Comparison of ENCODE assay signal across 8 mouse cellular contexts in genomic region chr11:97659990-97660714, GRCm38 (mm10). TPM values are rescaled to one million over a fixed set of nuclear protein-coding genes. Genes with fewer than 3 reads are reported as not detected.
DNase-seq lines count a peak whose midpoint lies in the region; ATAC-seq and TF ChIP-seq lines count a peak whose summit lies in the region.

No protein-coding gene starts in this region.

- no peaks in the 10 kb centered on the region for H3K9me3 ChIP-seq in ES-Bruce4 (replicated peaks; ENCODE audit: control insufficient read depth, insufficient read depth, low read length, poor library complexity, severe bottlenecking)
- H3K9me3 ChIP-seq in forebrain, embryonic 13.5 days (replicated peaks), result no peaks in the 10 kb centered on the region
- no peaks in the 10 kb centered on the region for H3K9me3 ChIP-seq in neural tube, embryonic 15.5 days (replicated peaks)

- no peak for TF ChIP-seq CTCF in ES-Bruce4 (IDR thresholded peaks at IDR 0.05; ENCODE audit: low read depth, low read length)
- TF ChIP-seq CTCF in lung, adult 2 months (IDR thresholded peaks at IDR 0.05; ENCODE audit: insufficient read depth, low read length), result no peak
- TF ChIP-seq CTCF in thymus, adult 2 months (IDR thresholded peaks at IDR 0.05; ENCODE audit: borderline replicate concordance, control insufficient read depth, extremely low read depth, insufficient read depth, low read length, poor library complexity), result 0 out of 2 replicates have a peak, but pooled peaks have one; percentile 6

- intact Hi-C loops in heart, postnatal 14 days (cut with DNase I), result loop anchor here (2.0 kb wide), 1 partner anchor 39 kb away; no protein-coding TSS in a partner anchor

- H3K27me3 ChIP-seq in ES-Bruce4 (ENCODE audit: control insufficient read depth, insufficient read depth, low read length, poor library complexity, severe bottlenecking), result no peaks in the 10 kb centered on the region
- H3K27me3 ChIP-seq in forebrain, embryonic 13.5 days, result peaks cover 22% of the 10 kb centered on the region
- H3K27me3 ChIP-seq in neural tube, embryonic 15.5 days (replicated peaks), result peaks cover 19% of the 10 kb centered on the region
- H3K27me3 ChIP-seq in thymus, adult 2 months (ENCODE audit: control insufficient read depth, insufficient read depth, low read length), result no peaks in the 10 kb centered on the region

- peak overlapping the region; percentile 98 for H3K27ac ChIP-seq in ES-Bruce4 (ENCODE audit: insufficient read depth, low read length)
- H3K27ac ChIP-seq in brown adipose tissue, adult 24 weeks (replicated peaks; ENCODE audit: low read depth, low read length), result peak overlapping the region; percentile 90
- no peak overlapping the region for H3K27ac ChIP-seq in forebrain, embryonic 13.5 days
- peak overlapping the region; percentile 79 for H3K27ac ChIP-seq in neural tube, embryonic 15.5 days (replicated peaks)
- H3K27ac ChIP-seq in thymus, adult 2 months (ENCODE audit: control insufficient read depth, insufficient read depth, low read length), result peak overlapping the region; percentile 71

- TF ChIP-seq EP300 in ES-Bruce4 (IDR thresholded peaks at IDR 0.05; ENCODE audit: insufficient read depth, low read depth, low read length), result peak; percentile 51; the same call in 1 of the 2 replicates

- H3K9ac ChIP-seq in ES-Bruce4 (ENCODE audit: low read depth, poor library complexity, severe bottlenecking), result peak overlapping the region; percentile 97
- peak overlapping the region; percentile 86 for H3K9ac ChIP-seq in forebrain, embryonic 13.5 days
- peak overlapping the region; percentile 82 for H3K9ac ChIP-seq in neural tube, embryonic 15.5 days (replicated peaks)

- under 1% methylated on average over 59 of the region's 78 CpGs for WGBS in forebrain, embryonic 13.5 days
- under 1% methylated on average over 77 of the region's 78 CpGs for WGBS in lung, adult 2 months
- 0% methylated on average over 74 of the region's 78 CpGs for WGBS in neural tube, embryonic 15.5 days
- WGBS in thymus, adult 2 months, result under 1% methylated on average over 78 of the region's 78 CpGs

- peaks cover 6% of the 10 kb centered on the region for H3K4me1 ChIP-seq in ES-Bruce4 (ENCODE audit: control insufficient read depth, insufficient read depth, low read length)
- H3K4me1 ChIP-seq in brown adipose tissue, adult 24 weeks (ENCODE audit: control insufficient read depth, insufficient read depth, insufficient read length, low read length), result peaks cover 5% of the 10 kb centered on the region
- peaks cover 44% of the 10 kb centered on the region for H3K4me1 ChIP-seq in forebrain, embryonic 13.5 days
- peaks cover 12% of the 10 kb centered on the region for H3K4me1 ChIP-seq in lung, adult 2 months (ENCODE audit: control insufficient read depth, insufficient read depth, low read length)
- H3K4me1 ChIP-seq in neural tube, embryonic 15.5 days, result peaks cover 45% of the 10 kb centered on the region
- peaks cover 44% of the 10 kb centered on the region for H3K4me1 ChIP-seq in thymus, adult 2 months (replicated peaks; ENCODE audit: control insufficient read depth, insufficient read depth, low read length)

- H3K36me3 ChIP-seq in ES-Bruce4 (ENCODE audit: control insufficient read depth, insufficient read depth, low read length, poor library complexity, severe bottlenecking), result no peaks in the 10 kb centered on the region
- H3K36me3 ChIP-seq in forebrain, embryonic 13.5 days (ENCODE audit: poor library complexity, severe bottlenecking), result no peaks in the 10 kb centered on the region
- H3K36me3 ChIP-seq in neural tube, embryonic 15.5 days, result no peaks in the 10 kb centered on the region
- no peaks in the 10 kb centered on the region for H3K36me3 ChIP-seq in thymus, adult 2 months (ENCODE audit: control insufficient read depth, insufficient read depth, low read length)

- DNase-seq in heart, postnatal 14 days, result peak; percentile 83 to 89
- peak; percentile 82 to 89 for DNase-seq in kidney, postnatal 4 days
- peak; percentile 83 for DNase-seq in lung, adult 2 months
- DNase-seq in thymus, adult 2 months, result peak; percentile 78

- H3K4me2 ChIP-seq in forebrain, embryonic 13.5 days, result peak overlapping the region; percentile 79
- H3K4me2 ChIP-seq in neural tube, embryonic 15.5 days, result peak overlapping the region; percentile 88

- ATAC-seq in forebrain, embryonic 13.5 days, result peak; percentile 89
- ATAC-seq in neural tube, embryonic 15.5 days (ENCODE audit: low FRiP score), result peak; percentile 87

- H3K4me3 ChIP-seq in ES-Bruce4 (ENCODE audit: low read depth, low read length), result peak overlapping the region; percentile 75
- H3K4me3 ChIP-seq in brown adipose tissue, adult 24 weeks (ENCODE audit: insufficient read depth, low read depth, low read length), result peak overlapping the region; percentile 97
- H3K4me3 ChIP-seq in forebrain, embryonic 13.5 days, result peak overlapping the region; percentile 73
- peak overlapping the region; percentile 93 for H3K4me3 ChIP-seq in lung, adult 2 months (replicated peaks; ENCODE audit: extremely low read depth, low read depth, low read length)
- H3K4me3 ChIP-seq in neural tube, embryonic 15.5 days (replicated peaks), result peak overlapping the region; percentile 80
- peak overlapping the region; percentile 93 for H3K4me3 ChIP-seq in thymus, adult 2 months (ENCODE audit: control insufficient read depth, insufficient read depth, low read length)

- no peak for TF ChIP-seq POLR2A in ES-Bruce4 (IDR thresholded peaks at IDR 0.05; ENCODE audit: insufficient read depth, low read length)
- peak; percentile 93; the same call in 1 of the 2 replicates for TF ChIP-seq POLR2A in lung, adult 2 months (IDR thresholded peaks at IDR 0.05; ENCODE audit: borderline replicate concordance, extremely low read depth, low read depth, low read length)
- TF ChIP-seq POLR2A in thymus, adult 2 months (IDR thresholded peaks at IDR 0.05; ENCODE audit: control insufficient read depth, extremely low read depth, insufficient read depth, low read length, poor library complexity), result peak; percentile 62; the same call in 1 of the 2 replicates

RNA-seq across cellular contexts. Expression of gene Mllt6, which starts 3.1 kb away (rescaled TPM):
- polyA plus RNA-seq in ES-Bruce4 (2011; ENCODE audit: insufficient read depth, insufficient read length, low read depth, missing spikeins), result 23.7 and 25.2 TPM in 2 replicates
- polyA plus RNA-seq in brown adipose tissue, adult 24 weeks (2012; ENCODE audit: insufficient read depth, insufficient read length, missing spikeins), result 10.9 and 12.9 TPM in 2 replicates
- polyA plus RNA-seq in forebrain, embryonic 13.5 days (2015; fragmentation: Nextera tagmentation; extraction: Ambion mirVana), result 3.2 and 3.5 TPM in 2 replicates
- 10 to 100 TPM; 58.1 to 61.7 TPM for total RNA-seq in heart, postnatal 14 days (2021)
- 65.9 and 79.6 TPM in 2 replicates for polyA plus RNA-seq in lung, adult 2 months (2012; rRNA removed)
- 2.3 and 3.1 TPM in 2 replicates for polyA plus RNA-seq in neural tube, embryonic 15.5 days (2015; fragmentation: Nextera tagmentation; extraction: Ambion mirVana)
- 89.5 and 99.1 TPM in 2 replicates for polyA plus RNA-seq in thymus, adult 2 months (2012; rRNA removed)

RNA-seq across cellular contexts. Expression of gene Cisd3, which starts 25.5 kb away (rescaled TPM):
- polyA plus RNA-seq in ES-Bruce4 (2011; ENCODE audit: insufficient read depth, insufficient read length, low read depth, missing spikeins), result 62.3 and 77.2 TPM in 2 replicates
- 420 and 579 TPM in 2 replicates for polyA plus RNA-seq in brown adipose tissue, adult 24 weeks (2012; ENCODE audit: insufficient read depth, insufficient read length, missing spikeins)
- 12.8 and 17.3 TPM in 2 replicates for polyA plus RNA-seq in forebrain, embryonic 13.5 days (2015; fragmentation: Nextera tagmentation; extraction: Ambion mirVana)
- 100 to 1,000 TPM; 146 to 147 TPM for total RNA-seq in heart, postnatal 14 days (2021)
- polyA plus RNA-seq in lung, adult 2 months (2012; rRNA removed), result 26.4 and 34.0 TPM in 2 replicates
- 46.9 and 50.1 TPM in 2 replicates for polyA plus RNA-seq in neural tube, embryonic 15.5 days (2015; fragmentation: Nextera tagmentation; extraction: Ambion mirVana)
- polyA plus RNA-seq in thymus, adult 2 months (2012; rRNA removed), result 24.9 and 25.3 TPM in 2 replicates

RNA-seq across cellular contexts. Expression of gene Epop, which starts 30.6 kb away (rescaled TPM):
- 39.3 and 44.1 TPM in 2 replicates for polyA plus RNA-seq in ES-Bruce4 (2011; ENCODE audit: insufficient read depth, insufficient read length, low read depth, missing spikeins)
- not detected in 2 replicates for polyA plus RNA-seq in brown adipose tissue, adult 24 weeks (2012; ENCODE audit: insufficient read depth, insufficient read length, missing spikeins)
- 3.5 and 3.9 TPM in 2 replicates for polyA plus RNA-seq in forebrain, embryonic 13.5 days (2015; fragmentation: Nextera tagmentation; extraction: Ambion mirVana)
- 1 to 10 TPM in 1 of 2 experiments, under 1 TPM in 1; 0.93 to 1.2 TPM for total RNA-seq in heart, postnatal 14 days (2021)
- 6.4 and 12.3 TPM in 2 replicates for polyA plus RNA-seq in lung, adult 2 months (2012; rRNA removed)
- 2.1 TPM in 2 replicates for polyA plus RNA-seq in neural tube, embryonic 15.5 days (2015; fragmentation: Nextera tagmentation; extraction: Ambion mirVana)
- polyA plus RNA-seq in thymus, adult 2 months (2012; rRNA removed), result 5.6 and 8.4 TPM in 2 replicates

RNA-seq across cellular contexts. Expression of gene Pcgf2, which starts 40.1 kb away (rescaled TPM):
- polyA plus RNA-seq in ES-Bruce4 (2011; ENCODE audit: insufficient read depth, insufficient read length, low read depth, missing spikeins), result 74.6 and 84.0 TPM in 2 replicates
- 6.8 and 12.7 TPM in 2 replicates for polyA plus RNA-seq in brown adipose tissue, adult 24 weeks (2012; ENCODE audit: insufficient read depth, insufficient read length, missing spikeins)
- polyA plus RNA-seq in forebrain, embryonic 13.5 days (2015; fragmentation: Nextera tagmentation; extraction: Ambion mirVana), result 21.5 and 22.9 TPM in 2 replicates
- 10 to 100 TPM; 11.1 to 12.9 TPM for total RNA-seq in heart, postnatal 14 days (2021)
- 65.9 and 81.9 TPM in 2 replicates for polyA plus RNA-seq in lung, adult 2 months (2012; rRNA removed)
- 17.6 and 17.7 TPM in 2 replicates for polyA plus RNA-seq in neural tube, embryonic 15.5 days (2015; fragmentation: Nextera tagmentation; extraction: Ambion mirVana)
- polyA plus RNA-seq in thymus, adult 2 months (2012; rRNA removed), result 22.6 and 28.2 TPM in 2 replicates

RNA-seq across cellular contexts. Expression of gene Psmb3, which starts 43.0 kb away (rescaled TPM):
- 296 and 332 TPM in 2 replicates for polyA plus RNA-seq in ES-Bruce4 (2011; ENCODE audit: insufficient read depth, insufficient read length, low read depth, missing spikeins)
- polyA plus RNA-seq in brown adipose tissue, adult 24 weeks (2012; ENCODE audit: insufficient read depth, insufficient read length, missing spikeins), result 364 and 464 TPM in 2 replicates
- 559 and 571 TPM in 2 replicates for polyA plus RNA-seq in forebrain, embryonic 13.5 days (2015; fragmentation: Nextera tagmentation; extraction: Ambion mirVana)
- total RNA-seq in heart, postnatal 14 days (2021), result 100 to 1,000 TPM; 161 to 169 TPM
- 214 and 264 TPM in 2 replicates for polyA plus RNA-seq in lung, adult 2 months (2012; rRNA removed)
- 458 and 459 TPM in 2 replicates for polyA plus RNA-seq in neural tube, embryonic 15.5 days (2015; fragmentation: Nextera tagmentation; extraction: Ambion mirVana)
- 421 and 477 TPM in 2 replicates for polyA plus RNA-seq in thymus, adult 2 months (2012; rRNA removed)
